Mouse (Mus musculus): ENCODE results near the gene Insrr. TPM values are rescaled to one million over a fixed set of nuclear protein-coding genes. Genes with fewer than 3 reads are reported as not detected.

The Insrr gene
- polyA plus RNA-seq, 1 experiment from 2014 or later = 1.2 TPM

DNA sequence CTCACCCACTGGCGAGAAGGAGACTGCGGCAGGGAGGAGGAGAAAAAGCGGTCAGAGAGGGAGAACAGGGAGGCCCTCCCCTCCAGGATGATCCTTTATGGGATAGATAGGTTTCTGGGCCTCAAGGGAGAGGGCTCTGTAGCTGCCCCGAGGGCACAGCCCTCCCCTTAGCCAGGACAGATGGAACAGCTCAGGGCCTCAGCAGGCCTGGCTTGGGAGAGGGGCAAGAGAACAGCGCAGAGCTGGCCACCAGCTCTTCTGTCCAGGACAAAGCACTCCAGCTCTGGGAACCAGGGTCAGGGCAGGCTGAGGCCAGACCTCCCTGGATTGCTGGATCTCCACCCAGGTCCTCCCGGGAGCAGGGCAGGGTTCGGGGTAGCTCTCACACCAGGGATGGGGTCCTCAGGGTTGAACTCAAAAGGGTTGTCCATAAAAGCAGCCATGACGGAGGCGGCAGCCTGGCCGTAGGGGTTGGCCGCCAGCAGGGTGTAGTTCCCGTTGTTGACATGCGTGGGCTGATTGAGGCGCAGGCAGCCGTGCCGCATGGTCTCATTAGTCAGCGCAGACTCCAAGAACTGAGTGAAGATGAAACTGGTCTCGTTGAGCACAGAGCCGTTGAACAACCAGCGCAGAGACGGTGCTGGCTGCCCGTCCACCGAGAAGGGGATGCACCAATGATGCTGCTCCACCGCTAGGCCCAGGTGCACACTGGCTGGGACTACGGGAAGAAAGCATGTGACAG is 13.3 kb upstream of the Insrr start:
- Histone ChIP-seq H3K36me3 (ENCODE audit: control insufficient read depth, insufficient read depth, low read length) (no peaks in the 10 kb centered on the region), H3K27ac (replicated peaks; ENCODE audit: low read depth, low read length) (no peak overlapping the region), H3K4me2 (ENCODE audit: low read depth, low read length) (no peak overlapping the region), H3K9me3 (ENCODE audit: control insufficient read depth, low read length) (no peaks in the 10 kb centered on the region), H3K4me1 (ENCODE audit: control insufficient read depth, insufficient read depth, low read length) (peaks cover 16% of the 10 kb centered on the region), H3K4me3 (ENCODE audit: low read depth, low read length) (no peak overlapping the region), H3K27me3 (replicated peaks; ENCODE audit: control insufficient read depth, insufficient read depth, low read length) (0 out of 2 replicates have a peak, but pooled peaks cover 5% of the 10 kb centered on the region), H3K9ac (ENCODE audit: low read depth, low read length) (no peak overlapping the region)
- ATAC-seq (ENCODE audit: low read depth) (no peak), DNase-seq (ENCODE audit: low spot score) (no peak)
- 82% methylated on average over 25 of the region's 25 CpGs for WGBS

DNA sequence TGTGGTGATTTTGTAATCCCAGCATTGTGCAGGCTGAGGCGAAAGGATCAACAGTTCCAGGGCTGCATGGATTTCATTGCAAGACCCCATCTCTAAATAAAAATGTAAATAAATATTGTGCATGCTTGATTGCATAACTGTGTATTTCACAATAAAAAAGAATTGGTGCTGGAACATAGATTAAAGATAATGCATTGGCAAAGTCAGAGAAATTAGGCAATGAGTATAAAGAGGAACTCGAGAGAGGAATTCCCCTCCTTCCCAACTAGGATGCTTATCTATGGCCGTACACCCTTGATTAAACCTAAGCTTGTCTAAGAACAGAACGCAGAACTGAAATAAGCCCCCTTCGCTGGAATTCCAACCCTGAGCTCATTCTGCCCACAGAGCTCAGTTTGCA is 11.6 kb upstream of the Insrr start:
- Histone ChIP-seq H3K27me3 (replicated peaks; ENCODE audit: control insufficient read depth, insufficient read depth, low read length) (no peaks in the 10 kb centered on the region), H3K4me1 (ENCODE audit: control insufficient read depth, insufficient read depth, low read length) (peaks cover 18% of the 10 kb centered on the region), H3K27ac (replicated peaks; ENCODE audit: low read depth, low read length) (no peak overlapping the region), H3K9ac (ENCODE audit: low read depth, low read length) (no peak overlapping the region), H3K9me3 (ENCODE audit: control insufficient read depth, low read length) (no peaks in the 10 kb centered on the region), H3K4me2 (ENCODE audit: low read depth, low read length) (no peak overlapping the region), H3K4me3 (ENCODE audit: low read depth, low read length) (no peak overlapping the region), H3K36me3 (ENCODE audit: control insufficient read depth, insufficient read depth, low read length) (no peaks in the 10 kb centered on the region)
- 67% methylated on average over 5 of the region's 5 CpGs for WGBS
- ATAC-seq (ENCODE audit: low read depth) (peak; percentile 3; the same call in 1 of the 2 replicates), DNase-seq (ENCODE audit: low spot score) (no peak)

DNA sequence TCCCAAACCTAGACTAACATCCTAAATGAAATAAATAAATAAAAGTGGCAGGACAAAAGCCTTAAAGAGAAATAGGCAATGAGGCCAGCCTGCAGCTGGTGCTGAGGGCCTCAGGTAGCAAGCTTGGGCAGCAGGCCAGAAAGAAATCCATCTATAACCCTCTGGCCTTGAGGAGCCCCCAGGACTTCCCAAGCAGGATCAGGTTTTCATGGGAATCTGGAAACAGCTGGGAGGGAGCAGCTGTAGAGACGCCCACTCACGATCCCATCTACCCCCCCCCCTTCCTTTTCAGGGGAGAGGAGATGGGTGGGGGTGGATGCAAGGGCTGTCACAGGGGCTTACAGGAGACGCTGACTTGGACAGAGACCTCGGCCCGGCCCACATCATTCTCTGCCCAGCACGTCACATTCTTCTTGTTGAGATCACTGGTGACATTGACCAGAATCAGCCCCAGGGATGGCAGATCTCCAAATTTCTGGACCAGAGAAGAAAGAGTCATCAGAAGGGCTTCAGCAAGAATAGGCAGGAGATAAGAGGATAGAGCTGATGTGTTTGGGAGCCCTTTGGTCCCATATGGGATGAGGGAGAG is 11.0 kb upstream of the Insrr start:
- Histone ChIP-seq H3K4me1 (ENCODE audit: control insufficient read depth, insufficient read depth, low read length) (peaks cover 18% of the 10 kb centered on the region), H3K36me3 (ENCODE audit: control insufficient read depth, insufficient read depth, low read length) (no peaks in the 10 kb centered on the region), H3K9me3 (ENCODE audit: control insufficient read depth, low read length) (no peaks in the 10 kb centered on the region), H3K27ac (replicated peaks; ENCODE audit: low read depth, low read length) (no peak overlapping the region), H3K4me3 (ENCODE audit: low read depth, low read length) (no peak overlapping the region), H3K9ac (ENCODE audit: low read depth, low read length) (no peak overlapping the region), H3K27me3 (replicated peaks; ENCODE audit: control insufficient read depth, insufficient read depth, low read length) (0 out of 2 replicates have a peak, but pooled peaks cover 2% of the 10 kb centered on the region), H3K4me2 (ENCODE audit: low read depth, low read length) (no peak overlapping the region)
- peak; percentile 84 for ATAC-seq (ENCODE audit: low read depth)
- 33% methylated on average over 6 of the region's 6 CpGs for WGBS
- DNase-seq (ENCODE audit: low spot score) = peak; percentile 86

DNA sequence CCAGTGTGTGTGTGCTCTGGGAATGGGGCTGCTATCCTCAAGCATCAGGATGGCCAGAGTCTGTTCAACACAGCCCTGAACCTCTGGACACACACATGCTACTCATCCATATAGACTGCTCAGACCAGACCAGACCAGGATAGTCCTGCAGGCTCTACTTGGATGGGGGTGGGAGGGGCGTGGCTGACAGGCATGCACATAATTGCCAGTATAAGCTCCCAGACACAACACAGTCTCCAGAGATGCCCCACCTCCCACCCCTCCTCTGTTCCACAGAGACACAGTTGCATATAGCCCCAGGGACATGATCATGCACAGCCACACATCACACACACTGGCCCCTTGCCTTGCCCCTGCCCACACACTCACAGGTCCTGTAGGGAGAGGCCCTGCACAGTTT is 7.5 kb upstream of the Insrr start:
- H3K4me2 ChIP-seq (ENCODE audit: low read depth, low read length) = no peak overlapping the region
- H3K27ac ChIP-seq (replicated peaks; ENCODE audit: low read depth, low read length) = no peak overlapping the region
- H3K9ac ChIP-seq (ENCODE audit: low read depth, low read length) = no peak overlapping the region
- H3K4me3 ChIP-seq (ENCODE audit: low read depth, low read length) = no peak overlapping the region
- H3K36me3 ChIP-seq (ENCODE audit: control insufficient read depth, insufficient read depth, low read length) = no peaks in the 10 kb centered on the region
- H3K27me3 ChIP-seq (replicated peaks; ENCODE audit: control insufficient read depth, insufficient read depth, low read length) = peaks cover 35% of the 10 kb centered on the region
- 43% methylated on average over 1 of the region's 1 CpGs for WGBS
- H3K4me1 ChIP-seq (ENCODE audit: control insufficient read depth, insufficient read depth, low read length) = peaks cover 18% of the 10 kb centered on the region
- DNase-seq (ENCODE audit: low spot score) = no peak
- H3K9me3 ChIP-seq (ENCODE audit: control insufficient read depth, low read length) = no peaks in the 10 kb centered on the region
- ATAC-seq (ENCODE audit: low read depth) = peak; percentile 42

DNA sequence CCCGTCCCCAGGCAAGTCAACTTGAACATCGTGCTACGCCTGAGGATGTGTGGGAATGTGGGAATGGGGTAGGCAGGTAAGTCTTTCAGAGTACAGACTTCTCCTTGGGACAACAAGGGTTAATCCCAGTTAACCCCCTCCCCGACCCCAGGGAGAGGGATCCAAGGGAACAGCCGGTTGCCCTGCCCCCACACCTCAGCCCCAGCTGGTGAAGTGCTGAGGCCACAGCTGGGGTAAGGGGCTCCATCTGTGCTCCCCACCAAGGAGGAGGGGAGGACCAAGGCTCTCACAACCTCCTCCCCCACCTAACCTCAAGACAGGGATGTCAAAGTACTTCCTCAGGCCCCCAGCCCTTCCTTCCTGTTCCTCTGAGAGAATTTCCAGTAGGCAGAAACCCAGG is 7.0 kb upstream of the Insrr start:
- WGBS = 29% methylated on average over 5 of the region's 5 CpGs
- DNase-seq (ENCODE audit: low spot score) (no peak), ATAC-seq (ENCODE audit: low read depth) (no peak)
- H3K9ac ChIP-seq (ENCODE audit: low read depth, low read length) = no peak overlapping the region
- peaks cover 40% of the 10 kb centered on the region for H3K27me3 ChIP-seq (replicated peaks; ENCODE audit: control insufficient read depth, insufficient read depth, low read length)
- H3K36me3 ChIP-seq (ENCODE audit: control insufficient read depth, insufficient read depth, low read length) = no peaks in the 10 kb centered on the region
- H3K4me3 ChIP-seq (ENCODE audit: low read depth, low read length) = no peak overlapping the region
- H3K4me2 ChIP-seq (ENCODE audit: low read depth, low read length) = no peak overlapping the region
- no peak overlapping the region for H3K27ac ChIP-seq (replicated peaks; ENCODE audit: low read depth, low read length)
- H3K4me1 ChIP-seq (ENCODE audit: control insufficient read depth, insufficient read depth, low read length) = peaks cover 22% of the 10 kb centered on the region
- H3K9me3 ChIP-seq (ENCODE audit: control insufficient read depth, low read length) = no peaks in the 10 kb centered on the region

DNA sequence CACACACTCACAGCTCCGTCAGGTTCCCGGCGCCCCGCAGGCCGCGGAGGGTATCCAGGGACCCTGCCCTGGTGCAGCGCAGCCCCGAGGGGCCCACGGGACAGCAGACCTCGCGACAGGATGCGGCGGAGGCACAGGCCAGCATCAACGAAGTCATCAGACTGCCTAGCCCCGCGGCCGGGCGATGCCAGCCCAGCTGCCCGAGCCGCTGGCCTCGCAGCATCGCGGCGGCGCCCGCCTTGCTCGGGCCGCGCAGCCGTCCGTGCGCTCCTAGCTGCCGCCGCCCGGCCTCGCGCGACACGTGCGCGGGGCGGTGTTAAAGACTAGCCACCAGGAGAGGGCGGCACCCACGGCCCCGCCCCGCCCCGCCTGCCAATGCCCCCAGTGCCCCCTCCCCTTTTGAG is 1.8 kb upstream of the Insrr start, which contains the start of gene Ntrk1:
Gene Ntrk1 (minus strand): TSS at position 241 of the 404 bp plus-strand sequence.
- H3K27ac ChIP-seq (replicated peaks; ENCODE audit: low read depth, low read length) = no peak within 1 kb of the TSS

DNA sequence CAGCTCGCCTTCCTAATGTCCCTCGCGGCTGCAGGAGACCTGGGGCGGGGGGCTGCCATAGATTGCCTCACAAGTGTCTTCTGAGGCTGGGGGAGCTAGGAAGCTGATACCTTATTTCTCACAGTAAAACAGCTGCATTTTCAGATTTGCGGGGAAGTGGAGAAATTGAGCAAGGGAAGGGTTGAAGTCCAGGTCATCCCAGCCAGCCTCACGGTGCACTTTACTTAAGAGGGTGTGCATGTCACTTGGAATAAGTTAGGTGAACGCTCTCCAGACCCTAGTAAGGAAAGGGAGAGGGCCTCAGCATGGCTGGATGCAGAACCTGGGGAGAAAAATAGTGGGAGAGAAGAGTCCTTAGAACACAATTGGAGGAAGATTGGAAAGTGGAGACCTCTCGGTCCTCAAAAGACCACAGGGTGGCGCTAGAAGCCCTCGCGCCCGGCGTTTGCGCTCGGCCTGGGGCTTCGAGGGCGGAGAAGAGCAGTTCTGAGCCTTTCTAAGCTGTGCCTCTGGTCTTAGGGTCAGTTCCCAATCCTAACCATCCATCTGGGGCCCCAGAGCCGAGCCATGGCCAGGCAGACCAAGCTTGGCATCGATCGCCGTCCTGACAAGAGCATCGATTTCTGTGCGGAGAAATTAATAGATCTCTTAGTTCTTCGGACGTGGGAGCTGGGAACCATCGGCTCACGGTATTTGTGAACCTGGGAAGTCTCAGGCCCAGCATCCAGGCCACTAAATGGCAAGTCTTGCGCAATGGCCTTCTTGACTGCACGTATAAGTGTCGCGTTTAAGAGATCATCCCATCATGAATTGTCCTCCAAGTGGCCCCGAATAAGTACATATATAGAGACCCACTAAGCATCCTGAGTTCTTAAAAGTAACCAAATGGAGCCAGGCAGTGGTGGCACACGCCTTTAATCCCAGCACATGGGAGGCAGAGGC is 1.1 kb upstream of the Insrr start:
- peak overlapping the region; percentile 34 for H3K4me3 ChIP-seq (ENCODE audit: low read depth, low read length)
- H3K36me3 ChIP-seq (ENCODE audit: control insufficient read depth, insufficient read depth, low read length) = no peaks in the 10 kb centered on the region
- H3K9ac ChIP-seq (ENCODE audit: low read depth, low read length) = peak overlapping the region; percentile 52
- H3K27me3 ChIP-seq (replicated peaks; ENCODE audit: control insufficient read depth, insufficient read depth, low read length) = peaks cover 84% of the 10 kb centered on the region
- H3K9me3 ChIP-seq (ENCODE audit: control insufficient read depth, low read length) = no peaks in the 10 kb centered on the region
- 18% methylated on average over 31 of the region's 33 CpGs for WGBS
- H3K4me2 ChIP-seq (ENCODE audit: low read depth, low read length) = peak overlapping the region; percentile 60
- peak; percentile 56 for DNase-seq (ENCODE audit: low spot score)
- peak; percentile 64 for ATAC-seq (ENCODE audit: low read depth)
- H3K4me1 ChIP-seq (ENCODE audit: control insufficient read depth, insufficient read depth, low read length) = peaks cover 27% of the 10 kb centered on the region
- H3K27ac ChIP-seq (replicated peaks; ENCODE audit: low read depth, low read length) = no peak overlapping the region

More for the DNA sequence above, 1.8 kb upstream of the Insrr start, which contains the start of gene Ntrk1:
- Histone ChIP-seq H3K9me3 (ENCODE audit: control insufficient read depth, low read length) (no peaks in the 10 kb centered on the region), H3K36me3 (ENCODE audit: control insufficient read depth, insufficient read depth, low read length) (no peaks in the 10 kb centered on the region), H3K4me3 (ENCODE audit: low read depth, low read length) (peak within 1 kb of the TSS; percentile 34), H3K27me3 (replicated peaks; ENCODE audit: control insufficient read depth, insufficient read depth, low read length) (peaks cover 79% of the 10 kb centered on the region), H3K9ac (ENCODE audit: low read depth, low read length) (peak within 1 kb of the TSS; percentile 52), H3K4me1 (ENCODE audit: control insufficient read depth, insufficient read depth, low read length) (peaks cover 28% of the 10 kb centered on the region), H3K4me2 (ENCODE audit: low read depth, low read length) (peak within 1 kb of the TSS; percentile 60)
- WGBS = 0% methylated on average over 12 of the region's 47 CpGs
- ATAC-seq (ENCODE audit: low read depth) (peak; percentile 64), DNase-seq (ENCODE audit: low spot score) (no peak)

DNA sequence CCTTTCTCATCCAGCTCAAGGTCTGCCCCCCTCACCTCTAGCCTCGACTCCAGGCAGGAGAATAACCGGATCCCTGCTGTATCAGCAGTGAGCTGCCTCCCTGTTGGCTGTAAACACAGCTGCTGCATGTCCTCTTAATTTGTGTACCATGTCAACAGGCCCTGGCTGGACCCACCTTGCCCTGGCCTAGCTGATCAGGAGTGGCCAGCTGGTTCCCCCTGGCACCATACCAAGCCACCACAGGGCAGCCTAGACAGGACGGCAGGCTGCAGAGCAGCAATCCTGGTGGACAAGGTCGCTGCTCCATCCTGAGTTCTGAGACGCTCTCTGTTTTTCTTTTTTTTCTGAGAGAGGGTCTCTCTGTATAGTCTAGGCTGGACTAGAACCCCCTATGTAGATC is 4.9 kb downstream of the Insrr start:
- Histone ChIP-seq H3K9me3 (ENCODE audit: control insufficient read depth, low read length) (no peaks in the 10 kb centered on the region), H3K9ac (ENCODE audit: low read depth, low read length) (no peak overlapping the region), H3K4me3 (ENCODE audit: low read depth, low read length) (no peak overlapping the region), H3K4me2 (ENCODE audit: low read depth, low read length) (no peak overlapping the region), H3K27me3 (replicated peaks; ENCODE audit: control insufficient read depth, insufficient read depth, low read length) (peaks cover 65% of the 10 kb centered on the region), H3K27ac (replicated peaks; ENCODE audit: low read depth, low read length) (no peak overlapping the region), H3K4me1 (ENCODE audit: control insufficient read depth, insufficient read depth, low read length) (peaks cover 21% of the 10 kb centered on the region), H3K36me3 (ENCODE audit: control insufficient read depth, insufficient read depth, low read length) (no peaks in the 10 kb centered on the region)
- DNase-seq (ENCODE audit: low spot score) (no peak), ATAC-seq (ENCODE audit: low read depth) (no peak)
- 68% methylated on average over 4 of the region's 5 CpGs for WGBS
